Mouse (Mus musculus): ENCODE measurements around the gene Fem1b. TPM values are rescaled to one million over a fixed set of nuclear protein-coding genes. Genes with fewer than 3 reads are reported as not detected.
A peak's percentile ranks its signal among the peaks of the same experiment; 100 is the strongest.
"Not testable (repeated sequence)": the region's sequence is repeated elsewhere in the genome, so short reads cannot be mapped to it uniquely, and the experiment has no call there.

Fem1b gene
- 21.1 and 21.2 TPM in 2 replicates for polyA plus RNA-seq (2016; fragmentation: Nextera tagmentation; extraction: Ambion mirVana)

- Histone ChIP-seq H3K4me3 (peak within 1 kb of the TSS; percentile 99), H3K4me1 (peaks cover 32% of the 10 kb centered on the region), H3K9me3 (no peaks in the 10 kb centered on the region), H3K36me3 (no peaks in the 10 kb centered on the region), H3K27ac (peak within 1 kb of the TSS; percentile 97), H3K27me3 (ENCODE audit: insufficient read depth, poor library complexity, severe bottlenecking) (no peaks in the 10 kb centered on the region)
- peak; percentile 95 for DNase-seq (ENCODE audit: low spot score)
- under 1% methylated on average over 68 of the region's 68 CpGs for WGBS
These were observed at the start of gene Fem1b for GRCm38 (mm10) chr9:62811516-62812121. Fem1b (minus strand) TSS chr9:62811934.

- Histone ChIP-seq H3K27me3 (ENCODE audit: insufficient read depth, poor library complexity, severe bottlenecking) (peaks cover 4% of the 10 kb centered on the region; the same call in 1 of the 2 replicates), H3K36me3 (no peaks in the 10 kb centered on the region), H3K27ac (no peak overlapping the region), H3K9me3 (no peaks in the 10 kb centered on the region), H3K4me1 (peaks cover 17% of the 10 kb centered on the region), H3K4me3 (no peak overlapping the region)
- WGBS: 59% methylated on average over 4 of the region's 4 CpGs
- no peak for DNase-seq (ENCODE audit: low spot score)
These were observed 49.1 kb upstream of the Fem1b start for GRCm38 (mm10) chr9:62860866-62861265.

- not testable (repeated sequence) for DNase-seq (ENCODE audit: low spot score); H3K36me3 ChIP-seq; H3K9me3 ChIP-seq; H3K4me3 ChIP-seq; H3K27me3 ChIP-seq (ENCODE audit: insufficient read depth, poor library complexity, severe bottlenecking); H3K27ac ChIP-seq
- WGBS: 40% methylated on average over 7 of the region's 7 CpGs
- peaks cover 17% of the 10 kb centered on the region for H3K4me1 ChIP-seq
These were observed 48.4 kb upstream of the Fem1b start for GRCm38 (mm10) chr9:62860102-62860501.

- Histone ChIP-seq H3K36me3 (no peaks in the 10 kb centered on the region), H3K9me3 (no peaks in the 10 kb centered on the region), H3K4me1 (peaks cover 24% of the 10 kb centered on the region), H3K27ac (no peak overlapping the region), H3K4me3 (no peak overlapping the region), H3K27me3 (ENCODE audit: insufficient read depth, poor library complexity, severe bottlenecking) (peaks cover 4% of the 10 kb centered on the region; the same call in 1 of the 2 replicates)
- DNase-seq (ENCODE audit: low spot score): no peak
- WGBS: 62% methylated on average over 8 of the region's 8 CpGs
These were observed 46.7 kb upstream of the Fem1b start for GRCm38 (mm10) chr9:62858266-62859019.

GRCm38 (mm10) chr9:62857719-62858261, 46.1 kb upstream of the Fem1b start, which contains the start of gene Calml4:
Calml4 (plus strand) TSS chr9:62858080.
- H3K27me3 ChIP-seq (ENCODE audit: insufficient read depth, poor library complexity, severe bottlenecking): peaks cover 4% of the 10 kb centered on the region; the same call in 1 of the 2 replicates
- no peaks in the 10 kb centered on the region for H3K9me3 ChIP-seq
- H3K36me3 ChIP-seq: no peaks in the 10 kb centered on the region
- WGBS: 65% methylated on average over 20 of the region's 20 CpGs
- peak within 1 kb of the TSS; percentile 36; the same call in 1 of the 2 replicates for H3K27ac ChIP-seq
- no peak for DNase-seq (ENCODE audit: low spot score)
- H3K4me3 ChIP-seq: no peak within 1 kb of the TSS
- peaks cover 24% of the 10 kb centered on the region for H3K4me1 ChIP-seq

- H3K27me3 ChIP-seq (ENCODE audit: insufficient read depth, poor library complexity, severe bottlenecking): peaks cover 4% of the 10 kb centered on the region; the same call in 1 of the 2 replicates
- H3K4me1 ChIP-seq: peaks cover 25% of the 10 kb centered on the region
- no peak overlapping the region for H3K4me3 ChIP-seq
- H3K36me3 ChIP-seq: no peaks in the 10 kb centered on the region
- H3K9me3 ChIP-seq: no peaks in the 10 kb centered on the region
- WGBS: 80% methylated on average over 9 of the region's 9 CpGs
- H3K27ac ChIP-seq: no peak overlapping the region
- no peak for DNase-seq (ENCODE audit: low spot score)
These were observed 45.5 kb upstream of the Fem1b start for GRCm38 (mm10) chr9:62857216-62857615.

GRCm38 (mm10) chr9:62854483-62854882, 42.7 kb upstream of the Fem1b start:
- Histone ChIP-seq H3K4me3 (no peak overlapping the region), H3K9me3 (no peaks in the 10 kb centered on the region), H3K4me1 (peaks cover 36% of the 10 kb centered on the region), H3K27ac (no peak overlapping the region), H3K36me3 (peaks cover 13% of the 10 kb centered on the region), H3K27me3 (ENCODE audit: insufficient read depth, poor library complexity, severe bottlenecking) (0 out of 2 replicates have a peak, but pooled peaks cover 4% of the 10 kb centered on the region)
- DNase-seq (ENCODE audit: low spot score): no peak
- 63% methylated on average over 4 of the region's 4 CpGs for WGBS

- Histone ChIP-seq H3K27ac (no peak overlapping the region), H3K4me1 (peaks cover 27% of the 10 kb centered on the region), H3K36me3 (peaks cover 24% of the 10 kb centered on the region), H3K4me3 (no peak overlapping the region), H3K27me3 (ENCODE audit: insufficient read depth, poor library complexity, severe bottlenecking) (no peaks in the 10 kb centered on the region), H3K9me3 (no peaks in the 10 kb centered on the region)
- WGBS: 74% methylated on average over 2 of the region's 2 CpGs
- no peak for DNase-seq (ENCODE audit: low spot score)
These were observed 39.8 kb upstream of the Fem1b start for GRCm38 (mm10) chr9:62851571-62851970.

- Histone ChIP-seq H3K9me3 (no peaks in the 10 kb centered on the region), H3K4me3 (no peak overlapping the region), H3K27me3 (ENCODE audit: insufficient read depth, poor library complexity, severe bottlenecking) (no peaks in the 10 kb centered on the region), H3K4me1 (peaks cover 22% of the 10 kb centered on the region), H3K36me3 (peaks cover 27% of the 10 kb centered on the region), H3K27ac (no peak overlapping the region)
- no peak for DNase-seq (ENCODE audit: low spot score)
- 93% methylated on average over 3 of the region's 3 CpGs for WGBS
These were observed 36.9 kb upstream of the Fem1b start for GRCm38 (mm10) chr9:62848641-62849040.

GRCm38 (mm10) chr9:62847694-62848093, 36.0 kb upstream of the Fem1b start:
- Histone ChIP-seq H3K36me3 (peaks cover 27% of the 10 kb centered on the region), H3K4me1 (peaks cover 22% of the 10 kb centered on the region), H3K4me3 (no peak overlapping the region), H3K9me3 (no peaks in the 10 kb centered on the region), H3K27me3 (ENCODE audit: insufficient read depth, poor library complexity, severe bottlenecking) (no peaks in the 10 kb centered on the region), H3K27ac (peak overlapping the region; percentile 24; the same call in 1 of the 2 replicates)
- WGBS: 3% methylated on average over 3 of the region's 3 CpGs
- peak; percentile 92 for DNase-seq (ENCODE audit: low spot score)

- Histone ChIP-seq H3K36me3 (peaks cover 17% of the 10 kb centered on the region; the same call in 1 of the 2 replicates), H3K27me3 (ENCODE audit: insufficient read depth, poor library complexity, severe bottlenecking) (no peaks in the 10 kb centered on the region), H3K4me1 (peaks cover 27% of the 10 kb centered on the region), H3K9me3 (no peaks in the 10 kb centered on the region), H3K27ac (no peak overlapping the region), H3K4me3 (no peak overlapping the region)
- no peak for DNase-seq (ENCODE audit: low spot score)
- 89% methylated on average over 5 of the region's 5 CpGs for WGBS
These were observed 32.7 kb upstream of the Fem1b start for GRCm38 (mm10) chr9:62844461-62844860.

- Histone ChIP-seq H3K27ac (no peak overlapping the region), H3K9me3 (no peaks in the 10 kb centered on the region), H3K4me3 (no peak overlapping the region), H3K27me3 (ENCODE audit: insufficient read depth, poor library complexity, severe bottlenecking) (no peaks in the 10 kb centered on the region), H3K36me3 (peaks cover 11% of the 10 kb centered on the region; the same call in 1 of the 2 replicates), H3K4me1 (peaks cover 37% of the 10 kb centered on the region)
- DNase-seq (ENCODE audit: low spot score): no peak
- 78% methylated on average over 10 of the region's 10 CpGs for whole genome bisulfite sequencing
These were observed 31.8 kb upstream of the Fem1b start for GRCm38 (mm10) chr9:62843356-62844024.

Data from heart, embryonic 10.5 days (tissue).